Mouse (Mus musculus) stomach, embryonic 15.5 days (tissue): ENCODE results near the gene Ntrk2. TPM values are rescaled to one million over a fixed set of nuclear protein-coding genes. Genes with fewer than 3 reads are reported as not detected.

Experiments used
- ATAC-seq: fragments of 200-750 bp; cut with Nextera tagmentation; 2 replicates; pipeline ENCODE4 v1.8.0; 2017; ENCODE audit warnings: low read depth, moderate number of reproducible peaks, moderate TSS enrichment; ENCODE audit not compliant: insufficient read depth, low FRiP score
- H3K27ac ChIP-seq: fragments of 300-500 bp; sonication (generic); 2 replicates; pipeline ENCODE4 v1.5.1; 2015; ENCODE audit warnings: mild to moderate bottlenecking, inconsistent platforms
- H3K27me3 ChIP-seq: fragments of 300-500 bp; sonication (generic); replicated peaks from 2 replicates; pipeline ENCODE4 v1.6.1; 2015; ENCODE audit warnings: inconsistent platforms
- H3K36me3 ChIP-seq: fragments of 300-500 bp; sonication (generic); 2 replicates; pipeline ENCODE4 v1.6.1; 2015; ENCODE audit warnings: inconsistent platforms
- H3K4me1 ChIP-seq: fragments of 300-500 bp; sonication (generic); 2 replicates; pipeline ENCODE4 v1.6.1; 2015; ENCODE audit warnings: inconsistent platforms
- H3K4me2 ChIP-seq: fragments of 300-500 bp; sonication (generic); 2 replicates; pipeline ENCODE4 v1.6.1; 2015; ENCODE audit warnings: mild to moderate bottlenecking, inconsistent platforms
- H3K4me3 ChIP-seq: fragments of 300-500 bp; sonication (generic); replicated peaks from 2 replicates; pipeline ENCODE4 v1.5.1; 2015; ENCODE audit warnings: inconsistent platforms
- H3K9ac ChIP-seq: fragments of 300-500 bp; sonication (generic); 2 replicates; pipeline ENCODE4 v1.6.1; 2015; ENCODE audit warnings: inconsistent platforms
- H3K9me3 ChIP-seq: fragments of 300-500 bp; sonication (generic); 2 replicates; pipeline ENCODE4 v1.6.1; 2016; ENCODE audit warnings: inconsistent platforms
- WGBS: fragments of 180-500 bp; shearing (Covaris S2); methylation state at CpG from one replicate; pipeline ENCODE4 v1.1.7; 2015; 5-methylcytosine and 5-hydroxymethylcytosine counted together
- polyA plus RNA-seq: library from polyadenylated mRNA; unstranded; fragments of >200 nt; fragmentation: Nextera tagmentation; extraction: Ambion mirVana; gene quantifications from 2 replicates; pipeline ENCODE4 v1.2.1, GENCODE M21; 2015

The Ntrk2 gene
- polyA plus RNA-seq, 1 experiment from 2014 or later: 10.9 TPM

DNA sequence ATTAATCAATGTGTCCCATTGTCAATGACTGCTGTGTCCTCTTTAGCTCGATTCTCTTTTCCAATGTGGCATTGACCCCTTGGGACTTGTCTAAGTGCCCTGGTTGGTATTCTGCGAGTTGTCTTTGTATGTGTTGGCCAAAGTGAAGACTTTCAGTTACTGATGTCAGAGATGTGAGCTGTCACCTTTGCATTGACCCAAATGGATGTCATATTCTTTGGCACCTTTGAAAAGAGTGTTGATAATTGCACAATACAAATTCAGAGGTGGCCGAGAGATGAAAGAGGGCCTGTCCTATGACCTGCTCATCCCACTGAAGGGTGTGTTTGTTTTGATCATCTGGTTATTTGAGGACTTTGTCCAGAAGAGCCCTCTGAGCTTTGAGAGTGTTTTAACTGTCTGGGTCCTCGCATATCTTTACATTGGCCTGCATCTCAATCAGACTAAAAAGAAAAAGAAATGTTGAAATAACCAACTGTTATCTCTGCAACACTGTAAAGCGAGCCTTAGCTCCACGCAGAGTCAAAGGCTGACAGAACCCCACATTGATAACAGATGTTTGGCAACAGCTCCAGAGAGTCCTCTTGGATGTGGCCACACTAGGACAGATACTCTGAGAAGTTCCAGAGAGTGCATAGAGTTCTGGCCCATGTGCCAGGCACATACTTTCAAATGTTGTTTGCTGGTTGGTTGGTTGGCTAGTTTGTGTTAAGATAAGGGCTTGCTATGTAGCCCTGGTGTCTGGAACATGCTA lies 107.9 kb downstream of the Ntrk2 start:
- H3K27me3 ChIP-seq: no peaks in the 10 kb centered on the region
- no peak for ATAC-seq
- no peaks in the 10 kb centered on the region for H3K36me3 ChIP-seq
- H3K9ac ChIP-seq: no peak overlapping the region
- H3K9me3 ChIP-seq: no peaks in the 10 kb centered on the region
- no peaks in the 10 kb centered on the region for H3K4me1 ChIP-seq
- H3K4me2 ChIP-seq: no peak overlapping the region
- 63% methylated on average over 6 of the region's 6 CpGs for WGBS
- H3K4me3 ChIP-seq: no peak overlapping the region
- H3K27ac ChIP-seq: no peak overlapping the region

DNA sequence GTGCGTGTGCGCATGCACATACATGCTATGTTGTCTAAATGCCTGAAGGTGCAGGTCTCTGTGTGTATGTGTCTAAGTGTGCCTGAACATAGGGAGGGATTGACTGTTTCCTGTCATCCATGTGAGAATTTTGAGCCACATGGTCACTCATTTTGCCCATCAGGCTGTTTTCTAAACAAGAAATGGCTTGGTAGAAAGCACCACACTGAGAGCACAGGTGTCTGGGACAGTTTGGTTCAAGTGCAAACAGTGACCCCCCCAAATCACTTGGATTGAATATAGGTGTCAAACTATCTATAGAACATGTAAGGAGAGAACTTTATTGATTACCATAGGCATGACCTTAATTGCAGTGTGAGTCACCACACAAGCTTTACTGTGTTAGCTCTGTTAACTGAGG lies 110.0 kb downstream of the Ntrk2 start:
- ATAC-seq: no peak
- Histone ChIP-seq H3K9ac (no peak overlapping the region), H3K9me3 (no peaks in the 10 kb centered on the region), H3K4me1 (no peaks in the 10 kb centered on the region), H3K36me3 (no peaks in the 10 kb centered on the region), H3K27me3 (no peaks in the 10 kb centered on the region), H3K4me2 (no peak overlapping the region), H3K27ac (no peak overlapping the region), H3K4me3 (no peak overlapping the region)
- 93% methylated on average over 2 of the region's 2 CpGs for WGBS

DNA sequence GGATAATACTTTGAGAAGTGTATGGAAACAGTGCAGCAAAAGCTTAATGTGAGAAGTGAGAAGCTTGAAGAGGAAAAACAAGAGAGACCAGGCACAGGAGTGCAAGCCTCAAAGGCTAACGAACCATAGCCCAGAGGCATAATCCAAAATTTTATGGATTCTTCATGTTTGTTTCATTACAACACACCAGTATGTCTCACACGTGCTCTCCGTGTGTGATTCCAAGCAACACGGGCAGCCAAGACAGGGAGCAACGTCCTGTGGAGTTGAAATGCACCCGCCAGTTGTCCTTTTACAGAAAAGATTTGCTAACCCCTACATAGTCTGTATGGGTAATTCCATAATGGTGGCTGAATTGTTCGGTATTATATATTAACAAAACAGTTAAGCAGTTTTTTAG lies 113.9 kb downstream of the Ntrk2 start:
- Histone ChIP-seq H3K4me1 (0 out of 2 replicates have a peak, but pooled peaks cover 4% of the 10 kb centered on the region), H3K36me3 (no peaks in the 10 kb centered on the region), H3K4me2 (no peak overlapping the region), H3K9ac (no peak overlapping the region), H3K4me3 (no peak overlapping the region), H3K9me3 (no peaks in the 10 kb centered on the region), H3K27ac (no peak overlapping the region), H3K27me3 (no peaks in the 10 kb centered on the region)
- no peak for ATAC-seq
- WGBS: 89% methylated on average over 7 of the region's 7 CpGs

DNA sequence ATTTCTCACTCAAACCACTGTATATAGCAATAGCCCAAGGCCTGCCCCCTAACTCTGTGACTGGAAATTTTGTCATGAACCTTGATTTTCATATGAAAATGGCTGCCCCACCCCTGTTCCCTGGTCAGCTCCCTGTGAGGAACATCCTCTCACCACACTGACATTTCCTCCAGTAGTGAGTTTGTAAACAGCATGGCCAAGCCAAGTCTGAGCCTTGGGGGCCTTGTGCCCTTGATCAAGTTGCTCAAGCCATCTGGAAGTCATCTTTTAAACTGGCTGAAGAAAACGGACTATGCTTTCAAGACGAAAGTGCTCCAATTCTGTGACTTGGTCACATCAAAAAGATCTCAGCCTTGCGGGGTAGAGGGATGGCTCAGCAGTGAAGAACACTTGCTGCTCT lies 114.9 kb downstream of the Ntrk2 start:
- H3K36me3 ChIP-seq: no peaks in the 10 kb centered on the region
- WGBS: 68% methylated on average over 3 of the region's 3 CpGs
- no peak overlapping the region for H3K4me2 ChIP-seq
- H3K4me3 ChIP-seq: no peak overlapping the region
- no peaks in the 10 kb centered on the region for H3K9me3 ChIP-seq
- H3K4me1 ChIP-seq: 0 out of 2 replicates have a peak, but pooled peaks cover 4% of the 10 kb centered on the region
- no peak overlapping the region for H3K27ac ChIP-seq
- no peaks in the 10 kb centered on the region for H3K27me3 ChIP-seq
- no peak for ATAC-seq
- no peak overlapping the region for H3K9ac ChIP-seq

DNA sequence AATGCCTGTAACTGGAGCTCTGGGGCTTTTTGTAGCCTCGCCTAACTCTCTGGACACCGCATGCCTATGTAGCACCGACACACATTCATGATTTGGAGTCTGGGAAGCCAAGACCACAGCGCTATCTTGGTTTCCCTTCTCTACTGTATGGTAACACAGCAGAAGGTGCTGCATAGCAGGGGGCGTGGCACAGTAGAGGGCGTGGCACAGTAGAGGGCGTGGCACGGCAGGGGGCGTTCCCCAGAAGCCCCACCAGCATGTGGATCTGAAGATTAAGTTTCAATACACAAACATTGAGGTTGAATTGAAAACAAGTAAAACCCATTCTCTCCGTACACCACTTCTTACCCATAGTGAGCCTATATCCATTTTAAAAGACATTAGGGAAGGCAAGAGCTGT lies 115.3 kb downstream of the Ntrk2 start:
- 80% methylated on average over 10 of the region's 10 CpGs for WGBS
- no peaks in the 10 kb centered on the region for H3K9me3 ChIP-seq
- no peak overlapping the region for H3K4me2 ChIP-seq
- H3K4me1 ChIP-seq: 0 out of 2 replicates have a peak, but pooled peaks cover 4% of the 10 kb centered on the region
- no peak overlapping the region for H3K27ac ChIP-seq
- no peaks in the 10 kb centered on the region for H3K36me3 ChIP-seq
- H3K9ac ChIP-seq: no peak overlapping the region
- no peaks in the 10 kb centered on the region for H3K27me3 ChIP-seq
- no peak overlapping the region for H3K4me3 ChIP-seq
- ATAC-seq: no peak

DNA sequence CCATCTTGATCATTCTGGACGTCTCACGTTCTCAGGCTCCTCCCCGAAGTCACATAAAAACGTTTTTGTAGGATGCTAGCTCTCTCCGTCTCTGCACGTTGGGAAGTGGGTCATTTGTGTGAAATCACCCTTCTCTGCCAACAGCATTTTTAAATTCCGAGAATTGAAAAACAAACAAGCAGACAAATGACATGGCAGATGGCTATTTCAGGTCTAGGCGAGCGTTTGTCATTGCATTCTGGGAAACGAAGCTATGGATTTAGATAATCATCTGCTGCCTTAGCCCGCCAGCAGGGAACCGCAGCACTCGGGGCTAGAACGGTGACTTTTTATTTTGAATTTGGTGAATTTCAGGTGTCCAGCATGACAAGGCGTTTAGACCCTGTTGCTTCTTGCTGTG lies 115.8 kb downstream of the Ntrk2 start:
- 82% methylated on average over 15 of the region's 15 CpGs for WGBS
- Histone ChIP-seq H3K36me3 (no peaks in the 10 kb centered on the region), H3K27ac (no peak overlapping the region), H3K9me3 (no peaks in the 10 kb centered on the region), H3K27me3 (no peaks in the 10 kb centered on the region), H3K9ac (no peak overlapping the region), H3K4me3 (no peak overlapping the region), H3K4me1 (0 out of 2 replicates have a peak, but pooled peaks cover 4% of the 10 kb centered on the region), H3K4me2 (no peak overlapping the region)
- ATAC-seq: no peak

DNA sequence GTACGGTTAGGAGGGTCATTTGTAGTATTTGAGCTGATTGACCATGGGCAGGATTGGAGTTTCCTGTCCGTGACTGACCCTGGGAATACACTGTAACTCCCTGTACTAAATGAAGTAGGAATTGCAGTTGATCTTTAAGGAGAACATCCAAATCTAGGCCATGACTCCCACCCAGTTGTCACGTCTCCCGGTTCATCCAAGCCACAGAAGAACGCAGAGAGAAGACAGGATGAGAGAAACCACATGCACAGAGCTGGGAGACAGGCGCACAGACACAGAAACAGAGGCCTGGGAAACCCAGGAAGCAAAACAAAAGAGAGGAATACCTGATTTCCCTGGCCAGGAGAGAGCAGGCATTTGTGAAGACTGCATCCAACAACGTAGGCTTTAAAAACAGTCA lies 117.1 kb downstream of the Ntrk2 start:
- H3K4me1 ChIP-seq: 0 out of 2 replicates have a peak, but pooled peaks cover 4% of the 10 kb centered on the region
- H3K27ac ChIP-seq: no peak overlapping the region
- no peaks in the 10 kb centered on the region for H3K9me3 ChIP-seq
- H3K27me3 ChIP-seq: no peaks in the 10 kb centered on the region
- ATAC-seq: no peak
- H3K9ac ChIP-seq: no peak overlapping the region
- H3K36me3 ChIP-seq: no peaks in the 10 kb centered on the region
- no peak overlapping the region for H3K4me3 ChIP-seq
- no peak overlapping the region for H3K4me2 ChIP-seq
- WGBS: 77% methylated on average over 7 of the region's 7 CpGs

DNA sequence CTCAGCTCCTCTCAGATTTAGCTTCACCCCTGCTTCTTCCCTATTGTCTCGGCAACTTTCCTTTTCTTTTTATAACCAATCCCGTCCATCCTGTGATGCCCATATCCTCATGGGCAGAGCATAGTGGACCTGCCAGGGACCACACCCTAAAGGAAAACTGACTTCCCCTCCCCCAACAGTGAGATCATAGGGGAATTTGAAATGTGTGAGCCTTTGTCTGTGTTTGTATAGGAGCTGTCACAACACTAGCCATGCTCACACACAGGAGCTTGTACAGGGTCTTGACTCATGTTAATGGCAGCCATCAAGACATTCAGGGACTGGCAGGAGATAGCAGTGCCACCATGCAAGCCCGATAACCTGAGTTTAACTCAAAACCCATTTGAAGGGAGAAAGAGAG lies 118.1 kb downstream of the Ntrk2 start:
- 64% methylated on average over 3 of the region's 3 CpGs for WGBS
- no peak overlapping the region for H3K4me2 ChIP-seq

DNA sequence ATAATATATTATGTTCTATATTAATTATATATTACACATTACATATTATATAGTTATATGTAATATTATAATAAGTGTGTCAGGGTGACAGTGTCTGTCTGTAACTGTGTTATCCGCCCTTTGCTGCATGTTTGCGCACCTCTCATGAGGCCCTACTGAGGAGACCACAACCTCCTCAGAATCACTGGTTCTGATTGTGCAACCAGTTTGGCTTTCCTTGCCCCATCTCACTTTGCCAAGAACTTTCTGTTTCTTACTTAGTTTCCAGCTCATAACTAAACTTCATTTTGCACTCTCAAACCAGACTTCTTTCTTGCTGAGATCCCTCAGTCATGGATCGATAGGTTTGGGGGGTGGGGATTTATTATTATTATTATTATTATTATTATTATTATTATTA lies 120.8 kb downstream of the Ntrk2 start:
- Histone ChIP-seq H3K27ac (no peak overlapping the region), H3K27me3 (no peaks in the 10 kb centered on the region), H3K9me3 (no peaks in the 10 kb centered on the region), H3K36me3 (no peaks in the 10 kb centered on the region), H3K9ac (no peak overlapping the region), H3K4me3 (no peak overlapping the region), H3K4me1 (0 out of 2 replicates have a peak, but pooled peaks cover 4% of the 10 kb centered on the region), H3K4me2 (no peak overlapping the region)
- 97% methylated on average over 3 of the region's 3 CpGs for WGBS
- ATAC-seq: no peak

More for the DNA sequence above, 118.1 kb downstream of the Ntrk2 start:
- H3K27me3 ChIP-seq: no peaks in the 10 kb centered on the region
- H3K4me1 ChIP-seq: 0 out of 2 replicates have a peak, but pooled peaks cover 4% of the 10 kb centered on the region
- H3K36me3 ChIP-seq: no peaks in the 10 kb centered on the region
- H3K27ac ChIP-seq: no peak overlapping the region
- ATAC-seq: no peak; the same call in 1 of the 2 replicates
- no peak overlapping the region for H3K4me3 ChIP-seq
- no peak overlapping the region for H3K9ac ChIP-seq
- H3K9me3 ChIP-seq: no peaks in the 10 kb centered on the region

DNA sequence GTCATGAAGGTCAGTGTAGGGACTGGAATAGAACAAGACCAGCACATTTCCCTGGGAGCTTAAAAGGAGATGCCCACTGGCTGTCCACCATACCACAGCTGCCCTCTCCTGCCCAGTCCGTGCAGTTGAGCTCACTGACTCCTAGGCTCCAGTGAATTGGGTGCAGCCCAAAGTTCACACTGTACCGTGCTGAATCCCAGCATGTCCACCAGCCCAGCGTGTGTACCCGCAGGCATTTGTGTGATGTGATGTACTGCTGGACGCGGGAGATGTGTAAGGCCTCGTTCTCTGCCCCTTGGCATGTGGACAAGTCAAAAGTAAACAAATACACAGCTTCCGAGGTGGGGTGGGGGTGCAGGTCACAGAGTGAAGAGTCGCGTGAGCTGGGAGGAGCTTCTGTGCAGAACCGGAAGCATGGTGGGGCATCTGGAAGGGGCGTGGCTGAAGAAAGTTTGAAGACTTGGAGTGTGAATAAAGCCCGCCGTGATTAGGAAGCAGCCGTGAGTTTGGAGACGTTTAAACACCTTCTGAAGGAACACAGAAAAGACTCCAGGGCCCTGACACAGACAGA lies 121.4 kb downstream of the Ntrk2 start:
- ATAC-seq: no peak; the same call in 1 of the 2 replicates
- Histone ChIP-seq H3K4me1 (0 out of 2 replicates have a peak, but pooled peaks cover 4% of the 10 kb centered on the region), H3K9me3 (no peaks in the 10 kb centered on the region), H3K9ac (no peak overlapping the region), H3K4me3 (no peak overlapping the region), H3K4me2 (no peak overlapping the region), H3K27me3 (no peaks in the 10 kb centered on the region), H3K36me3 (no peaks in the 10 kb centered on the region), H3K27ac (no peak overlapping the region)
- 63% methylated on average over 16 of the region's 16 CpGs for WGBS

DNA sequence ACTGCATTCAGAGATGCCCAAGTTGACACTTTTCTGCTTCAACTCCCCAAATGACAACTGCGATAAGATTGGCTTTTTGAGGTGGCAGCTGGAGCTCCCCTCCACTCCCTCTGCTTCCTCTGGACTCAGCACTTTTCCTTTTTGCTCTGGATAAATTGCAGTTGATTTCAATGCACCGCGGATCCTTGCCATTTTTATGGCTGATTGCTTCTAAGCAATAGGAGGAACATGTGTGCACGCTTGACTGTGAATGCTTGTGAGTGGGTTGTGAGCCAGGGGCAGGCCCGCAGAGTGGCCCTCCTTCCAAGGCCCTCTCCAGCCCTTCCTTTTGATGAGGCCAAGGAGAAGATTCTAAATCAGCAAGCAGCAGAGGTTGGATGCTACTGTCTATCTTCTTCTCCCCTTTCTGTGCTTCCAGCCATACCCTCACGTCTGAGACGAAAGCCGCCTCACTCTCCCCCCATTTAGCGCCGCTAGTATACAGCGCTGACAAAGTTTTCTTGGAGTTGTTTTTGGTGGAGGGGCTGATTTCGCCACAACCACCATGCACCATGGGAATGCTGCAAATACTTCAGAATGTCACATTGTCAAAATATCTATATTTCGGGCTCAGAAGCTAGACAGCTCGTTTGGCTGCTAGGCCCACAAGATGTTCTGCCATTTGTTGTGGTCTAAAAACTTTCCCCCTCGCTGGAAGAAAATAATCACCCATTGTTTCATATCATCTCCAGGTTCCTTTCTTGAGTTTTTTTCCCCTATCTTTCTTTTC lies 122.5 kb downstream of the Ntrk2 start:
- Histone ChIP-seq H3K4me2 (no peak overlapping the region), H3K9ac (no peak overlapping the region), H3K36me3 (no peaks in the 10 kb centered on the region), H3K27ac (no peak overlapping the region), H3K4me3 (no peak overlapping the region), H3K9me3 (no peaks in the 10 kb centered on the region), H3K27me3 (no peaks in the 10 kb centered on the region), H3K4me1 (0 out of 2 replicates have a peak, but pooled peaks cover 4% of the 10 kb centered on the region)
- WGBS: 88% methylated on average over 15 of the region's 15 CpGs
- no peak for ATAC-seq

DNA sequence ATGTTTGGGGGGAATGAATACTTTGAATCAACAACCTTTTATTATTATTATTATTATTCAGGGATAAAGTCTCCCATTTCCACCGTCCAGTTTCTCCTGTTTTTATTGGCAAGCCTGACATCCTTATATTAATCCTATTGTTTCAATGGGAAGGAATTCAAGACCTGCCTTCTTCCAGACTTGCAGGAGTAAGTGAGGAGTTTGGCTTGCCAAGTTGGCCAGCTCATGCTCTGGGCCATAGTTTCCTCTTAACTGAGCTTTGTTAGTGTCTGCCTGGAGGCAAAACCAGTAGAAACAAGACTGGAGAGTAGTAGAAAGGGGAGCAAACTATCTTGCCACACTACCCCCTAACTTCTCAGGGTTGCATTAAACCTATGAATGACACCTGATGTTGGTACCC lies 123.8 kb downstream of the Ntrk2 start:
- no peak overlapping the region for H3K4me2 ChIP-seq
- no peaks in the 10 kb centered on the region for H3K27me3 ChIP-seq
- 58% methylated on average over 1 of the region's 1 CpGs for WGBS
- no peak overlapping the region for H3K9ac ChIP-seq
- no peaks in the 10 kb centered on the region for H3K9me3 ChIP-seq
- no peak overlapping the region for H3K27ac ChIP-seq
- H3K4me3 ChIP-seq: no peak overlapping the region
- H3K36me3 ChIP-seq: no peaks in the 10 kb centered on the region
- H3K4me1 ChIP-seq: no peaks in the 10 kb centered on the region
- no peak for ATAC-seq
